Mouse (Mus musculus) CH12F3 (cell line): ENCODE data around the gene Atad1.
"Not testable (repeated sequence)": the region's sequence is repeated elsewhere in the genome, so short reads cannot be mapped to it uniquely, and the experiment has no call there.

ENCODE experiments used
- in situ Hi-C: fragments of 300-500 bp; cut with MboI; formaldehyde crosslinking; loops from 2 replicates; pipeline ENCODE4 v1.14.3; 2020; ENCODE audit warnings: low sequenced_read_pairs

The Atad1 gene

DNA sequence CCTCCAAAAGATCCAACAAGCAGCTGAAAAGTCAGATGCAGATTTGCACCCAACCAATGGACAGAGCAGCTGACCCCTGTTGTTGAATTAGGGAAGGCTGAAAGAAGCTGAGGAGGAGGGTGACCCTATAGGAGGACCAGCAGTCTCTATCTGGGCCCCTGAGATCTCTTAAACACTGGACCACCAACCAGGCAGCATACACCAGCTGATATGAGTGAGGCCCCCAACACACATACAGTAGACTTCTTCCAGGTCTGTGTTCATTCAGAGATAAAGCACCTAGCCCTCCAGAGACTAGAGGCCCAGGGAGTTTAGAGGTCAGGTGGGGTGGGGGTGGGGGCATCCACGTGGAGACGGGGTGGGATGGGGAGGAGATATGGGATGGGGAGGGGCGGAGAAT is 51.4 kb downstream of the Atad1 start:
- in situ Hi-C loops: loop anchor here (10.0 kb wide), 1 partner anchor 183 kb away; no protein-coding TSS in a partner anchor

DNA sequence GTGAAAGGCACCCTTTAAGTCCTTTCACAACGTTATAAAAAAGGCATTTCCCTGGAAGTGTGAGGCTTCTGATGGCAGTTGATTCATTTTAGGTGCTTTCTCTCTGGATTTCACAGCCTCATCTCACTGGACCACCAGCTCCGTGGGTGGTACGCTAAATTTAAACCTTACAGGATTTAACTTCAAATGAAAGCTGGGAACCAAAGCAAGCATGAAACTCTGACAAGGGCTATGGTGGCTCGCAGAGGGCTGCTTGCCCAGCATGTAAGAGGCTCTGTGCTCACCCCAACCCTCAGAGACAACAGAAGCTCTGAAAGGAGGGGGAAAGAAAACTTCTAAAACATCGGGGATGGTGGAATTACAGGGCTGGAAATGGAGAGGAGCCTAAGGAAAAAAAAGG is 51.9 kb downstream of the Atad1 start:
- in situ Hi-C loops: loop anchor here (10.0 kb wide), 1 partner anchor 183 kb away; no protein-coding TSS in a partner anchor

GRCm38 (mm10) chr19:32683081-32683480 is 56.5 kb downstream of the Atad1 start:
- in situ Hi-C loops: loop anchor here (10.0 kb wide), 1 partner anchor 178 kb away; no protein-coding TSS in a partner anchor

GRCm38 (mm10) chr19:32680894-32681293 is 58.7 kb downstream of the Atad1 start:
- in situ Hi-C loops: loop anchor here (10.0 kb wide), 1 partner anchor 176 kb away; no protein-coding TSS in a partner anchor

DNA sequence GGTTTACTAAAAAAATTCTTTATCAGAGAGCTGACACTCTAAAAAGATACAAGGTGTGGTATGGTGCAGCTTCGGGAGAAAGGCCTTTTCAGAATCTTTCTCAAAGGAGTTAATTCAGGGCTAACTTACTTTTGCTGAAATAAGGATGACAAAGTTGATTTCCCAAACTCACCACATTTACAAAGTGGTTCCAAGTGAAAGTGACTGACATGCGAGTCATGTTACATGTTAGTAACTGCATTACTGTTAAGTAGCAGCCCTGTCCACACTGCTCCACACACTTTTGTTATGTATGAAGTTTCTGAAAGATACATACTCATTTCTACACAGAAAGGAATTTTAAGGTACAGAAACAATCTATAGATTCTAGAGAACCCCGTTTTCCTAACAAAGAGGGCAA is 63.8 kb downstream of the Atad1 start:
- in situ Hi-C loops: no loop called here

DNA sequence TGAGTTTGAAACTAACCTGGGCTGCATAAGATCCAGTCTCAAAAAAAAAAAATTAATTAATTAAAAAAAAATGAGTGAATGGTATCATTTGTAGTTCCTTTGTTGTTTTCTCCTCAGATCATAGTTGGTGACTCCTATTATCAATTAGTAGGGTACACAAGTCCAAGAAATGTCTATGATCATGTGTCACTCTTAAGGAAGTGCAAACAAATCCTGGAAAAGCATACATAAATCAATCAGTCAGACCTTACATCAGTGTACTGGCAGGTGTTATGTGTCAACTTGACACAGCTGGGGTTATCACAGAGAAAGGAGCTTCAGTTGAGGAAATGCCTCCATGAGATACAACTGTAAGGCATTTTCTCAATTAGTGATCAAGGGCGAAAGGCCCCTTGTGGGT is 71.8 kb downstream of the Atad1 start:
- in situ Hi-C loops: not testable (repeated sequence)

DNA sequence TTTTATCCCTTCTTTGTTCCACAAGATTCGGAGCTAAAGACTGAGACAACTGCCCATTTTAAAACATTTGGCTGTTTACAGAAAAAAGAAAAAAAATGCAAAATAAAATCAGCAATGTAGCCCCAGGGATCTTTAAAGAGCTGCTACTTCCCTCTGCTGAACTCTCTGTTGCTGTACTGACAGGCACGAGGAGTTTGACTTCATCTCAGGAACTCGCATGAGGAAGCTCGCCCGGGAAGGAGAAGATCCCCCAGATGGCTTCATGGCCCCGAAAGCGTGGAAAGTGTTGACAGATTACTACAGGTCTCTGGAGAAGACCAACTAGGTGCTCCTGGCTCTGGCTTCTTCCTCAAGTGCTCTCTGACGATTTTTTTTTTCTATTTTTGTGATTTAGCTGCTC is 74.3 kb downstream of the Atad1 start:
- in situ Hi-C loops: no loop called here

- in situ Hi-C loops: no loop called here
Observed at GRCm38 (mm10) chr19:32662936-32663335, 76.7 kb downstream of the Atad1 start.

- in situ Hi-C loops: no loop called here
Observed at GRCm38 (mm10) chr19:32659346-32659745, 80.2 kb downstream of the Atad1 start.

- in situ Hi-C loops: no loop called here
Observed at GRCm38 (mm10) chr19:32653630-32654362, 85.8 kb downstream of the Atad1 start.

- in situ Hi-C loops: no loop called here
Observed at GRCm38 (mm10) chr19:32653122-32653521, 86.5 kb downstream of the Atad1 start.

DNA sequence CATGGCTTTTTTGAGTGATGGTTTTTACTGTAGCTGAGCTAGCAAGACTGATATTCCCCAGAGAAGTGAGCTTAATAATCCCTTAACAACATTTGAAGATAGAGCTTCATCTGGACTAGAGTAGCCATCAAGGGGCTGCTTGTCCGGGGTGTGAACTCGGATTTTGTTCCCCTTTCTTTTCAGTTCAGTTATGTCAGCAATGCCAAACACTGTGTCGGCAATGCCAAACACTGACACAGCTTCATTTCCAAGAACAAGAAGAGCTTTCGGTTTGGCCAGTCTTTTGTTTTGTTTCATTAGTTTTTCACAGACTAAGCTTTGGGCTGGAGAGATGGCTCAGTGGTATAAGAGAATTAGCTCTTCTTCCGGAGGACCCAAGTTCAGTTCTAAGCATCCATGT is 88.5 kb downstream of the Atad1 start:
- in situ Hi-C loops: no loop called here

GRCm38 (mm10) chr19:32648019-32648571 is 91.5 kb downstream of the Atad1 start:
- in situ Hi-C loops: no loop called here

- in situ Hi-C loops: no loop called here
Observed at GRCm38 (mm10) chr19:32646382-32646781, 93.2 kb downstream of the Atad1 start.

- in situ Hi-C loops: no loop called here
Observed at GRCm38 (mm10) chr19:32645939-32646338, 93.6 kb downstream of the Atad1 start.

GRCm38 (mm10) chr19:32643642-32644041 is 95.9 kb downstream of the Atad1 start:
- in situ Hi-C loops: no loop called here

- in situ Hi-C loops: no loop called here
Observed at GRCm38 (mm10) chr19:32641995-32642394, 97.6 kb downstream of the Atad1 start.

DNA sequence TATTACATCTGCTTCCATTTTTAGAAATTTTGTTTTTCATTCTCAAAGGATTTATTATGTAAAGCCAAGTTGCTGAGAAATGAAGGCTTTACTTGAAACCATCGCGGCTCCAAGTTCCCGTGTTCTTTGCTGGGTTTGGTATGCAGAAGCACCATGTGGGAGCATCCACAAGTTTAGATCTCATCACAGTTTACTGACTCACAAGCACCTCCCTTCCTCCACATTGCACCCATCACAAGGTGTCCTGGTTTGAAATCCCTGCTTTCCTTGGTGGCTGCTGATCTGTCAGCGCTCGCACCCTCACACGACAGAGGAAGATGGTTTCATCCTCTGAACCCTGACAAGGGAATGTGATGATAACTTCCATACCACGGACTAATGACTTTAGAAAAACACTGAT is 98.1 kb downstream of the Atad1 start:
- in situ Hi-C loops: no loop called here

GRCm38 (mm10) chr19:32638276-32638903 is 101.2 kb downstream of the Atad1 start:
- in situ Hi-C loops: no loop called here

DNA sequence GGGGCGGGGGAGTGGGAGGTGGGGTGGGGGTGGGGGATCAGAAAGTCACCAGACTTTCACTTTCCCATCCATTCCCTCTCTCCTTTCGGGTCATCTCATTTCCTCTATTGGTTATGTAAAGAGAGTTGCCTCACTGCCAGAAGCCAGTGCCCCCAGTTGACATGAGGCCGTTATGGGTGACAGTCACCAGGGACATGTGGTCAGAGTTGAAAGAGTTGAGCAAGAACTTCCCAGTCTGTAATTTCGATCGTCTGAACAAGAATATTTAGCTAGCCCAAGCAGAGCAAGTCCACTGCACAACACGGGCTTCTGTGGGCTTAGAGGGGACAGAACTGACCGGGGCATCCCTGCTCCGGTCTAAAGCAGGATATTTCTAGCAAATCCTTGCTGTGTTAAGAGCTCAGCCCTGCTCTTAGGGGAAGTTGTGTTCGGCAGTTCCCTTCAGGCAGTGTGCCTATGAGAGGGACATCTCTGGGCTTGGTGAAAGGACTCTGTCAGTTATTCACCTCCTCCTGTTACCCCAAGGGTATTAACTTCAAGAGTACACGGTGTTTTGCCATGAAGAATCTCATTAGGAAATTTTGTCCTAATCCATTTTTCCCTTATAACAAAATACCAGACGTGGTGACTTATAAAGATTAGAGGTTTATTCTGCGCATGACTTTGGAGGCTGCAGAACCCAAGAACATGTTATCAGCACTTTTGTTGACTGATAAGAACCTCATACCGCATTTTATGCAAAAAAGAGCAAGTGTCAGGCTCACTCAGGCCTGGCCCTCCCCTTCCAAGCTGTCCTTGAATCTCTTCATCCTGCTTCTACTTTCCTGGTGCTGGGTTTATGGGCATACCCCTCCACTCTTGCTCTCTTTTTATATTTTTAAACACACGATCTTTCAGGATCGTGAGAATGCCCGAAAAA is 102.0 kb downstream of the Atad1 start:
- in situ Hi-C loops: no loop called here

GRCm38 (mm10) chr19:32634916-32635315 is 104.7 kb downstream of the Atad1 start:
- in situ Hi-C loops: no loop called here
